Mouse (Mus musculus): ENCODE measurements around the gene Barhl2. TPM values are rescaled to one million over a fixed set of nuclear protein-coding genes. Genes with fewer than 3 reads are reported as not detected.
A peak's percentile ranks its signal among the peaks of the same experiment; 100 is the strongest.

The Barhl2 gene
- polyA plus RNA-seq, 2 experiments, result 0.06 TPM; not detected in 1

- Histone ChIP-seq H3K9ac (ENCODE audit: low read depth, low read length, severe bottlenecking) (no peak overlapping the region), H3K4me1 (ENCODE audit: control insufficient read depth, insufficient read depth, low read length) (0 out of 2 replicates have a peak, but pooled peaks cover 4% of the 10 kb centered on the region), H3K27ac (replicated peaks; ENCODE audit: low read depth, low read length) (no peak overlapping the region), H3K9me3 (ENCODE audit: control insufficient read depth, low read length) (no peaks in the 10 kb centered on the region), H3K36me3 (ENCODE audit: control insufficient read depth, insufficient read depth, low read length) (no peaks in the 10 kb centered on the region), H3K4me2 (replicated peaks; ENCODE audit: low read depth, low read length, severe bottlenecking) (no peak overlapping the region), H3K27me3 (ENCODE audit: control insufficient read depth, insufficient read depth, low read length) (peaks cover 91% of the 10 kb centered on the region), H3K4me3 (replicated peaks; ENCODE audit: low read length) (no peak overlapping the region)
- ATAC-seq (ENCODE audit: low FRiP score, low read depth) (no peak), DNase-seq (ENCODE audit: low spot score) (no peak)
- TF ChIP-seq POLR2A (IDR thresholded peaks at IDR 0.05; ENCODE audit: borderline replicate concordance, extremely low read depth, insufficient read depth, insufficient read length), result no peak
- 6% methylated on average over 10 of the region's 10 CpGs for WGBS
Measured at GRCm38 (mm10) chr5:106472105-106472500, 14.1 kb upstream of the Barhl2 start.

GRCm38 (mm10) chr5:106471235-106472104 lies 13.5 kb upstream of the Barhl2 start:
- Histone ChIP-seq H3K4me3 (replicated peaks; ENCODE audit: low read length) (no peak overlapping the region), H3K9me3 (ENCODE audit: control insufficient read depth, low read length) (no peaks in the 10 kb centered on the region), H3K9ac (ENCODE audit: low read depth, low read length, severe bottlenecking) (no peak overlapping the region), H3K4me1 (ENCODE audit: control insufficient read depth, insufficient read depth, low read length) (0 out of 2 replicates have a peak, but pooled peaks cover 4% of the 10 kb centered on the region), H3K27ac (replicated peaks; ENCODE audit: low read depth, low read length) (no peak overlapping the region), H3K4me2 (replicated peaks; ENCODE audit: low read depth, low read length, severe bottlenecking) (no peak overlapping the region), H3K27me3 (ENCODE audit: control insufficient read depth, insufficient read depth, low read length) (peaks cover 94% of the 10 kb centered on the region), H3K36me3 (ENCODE audit: control insufficient read depth, insufficient read depth, low read length) (no peaks in the 10 kb centered on the region)
- TF ChIP-seq POLR2A (IDR thresholded peaks at IDR 0.05; ENCODE audit: borderline replicate concordance, extremely low read depth, insufficient read depth, insufficient read length), result no peak
- ATAC-seq (ENCODE audit: low FRiP score, low read depth) (no peak), DNase-seq (ENCODE audit: low spot score) (no peak)
- WGBS, result 9% methylated on average over 13 of the region's 13 CpGs

GRCm38 (mm10) chr5:106465129-106465790 lies 7.3 kb upstream of the Barhl2 start:
- no peak overlapping the region for H3K27ac ChIP-seq (replicated peaks; ENCODE audit: low read depth, low read length)
- ATAC-seq (ENCODE audit: low FRiP score, low read depth) (no peak), DNase-seq (ENCODE audit: low spot score) (no peak)
- no peaks in the 10 kb centered on the region for H3K9me3 ChIP-seq (ENCODE audit: control insufficient read depth, low read length)
- no peak overlapping the region for H3K4me2 ChIP-seq (replicated peaks; ENCODE audit: low read depth, low read length, severe bottlenecking)
- no peak for TF ChIP-seq POLR2A (IDR thresholded peaks at IDR 0.05; ENCODE audit: borderline replicate concordance, extremely low read depth, insufficient read depth, insufficient read length)
- 2% methylated on average over 30 of the region's 31 CpGs for WGBS
- no peak overlapping the region for H3K9ac ChIP-seq (ENCODE audit: low read depth, low read length, severe bottlenecking)
- H3K27me3 ChIP-seq (ENCODE audit: control insufficient read depth, insufficient read depth, low read length), result peaks cover 99% of the 10 kb centered on the region
- no peaks in the 10 kb centered on the region for H3K36me3 ChIP-seq (ENCODE audit: control insufficient read depth, insufficient read depth, low read length)
- 0 out of 2 replicates have a peak overlapping the region, but pooled peaks have one; percentile 4 for H3K4me3 ChIP-seq (replicated peaks; ENCODE audit: low read length)
- H3K4me1 ChIP-seq (ENCODE audit: control insufficient read depth, insufficient read depth, low read length), result 0 out of 2 replicates have a peak, but pooled peaks cover under 1% of the 10 kb centered on the region

- peaks cover 99% of the 10 kb centered on the region for H3K27me3 ChIP-seq (ENCODE audit: control insufficient read depth, insufficient read depth, low read length)
- DNase-seq (ENCODE audit: low spot score) (no peak), ATAC-seq (ENCODE audit: low FRiP score, low read depth) (no peak)
- no peaks in the 10 kb centered on the region for H3K4me1 ChIP-seq (ENCODE audit: control insufficient read depth, insufficient read depth, low read length)
- no peaks in the 10 kb centered on the region for H3K36me3 ChIP-seq (ENCODE audit: control insufficient read depth, insufficient read depth, low read length)
- no peak overlapping the region for H3K4me3 ChIP-seq (replicated peaks; ENCODE audit: low read length)
- H3K9ac ChIP-seq (ENCODE audit: low read depth, low read length, severe bottlenecking), result no peak overlapping the region
- TF ChIP-seq POLR2A (IDR thresholded peaks at IDR 0.05; ENCODE audit: borderline replicate concordance, extremely low read depth, insufficient read depth, insufficient read length), result no peak
- no peaks in the 10 kb centered on the region for H3K9me3 ChIP-seq (ENCODE audit: control insufficient read depth, low read length)
- 2% methylated on average over 24 of the region's 24 CpGs for WGBS
- H3K27ac ChIP-seq (replicated peaks; ENCODE audit: low read depth, low read length), result no peak overlapping the region
- H3K4me2 ChIP-seq (replicated peaks; ENCODE audit: low read depth, low read length, severe bottlenecking), result no peak overlapping the region
Measured at GRCm38 (mm10) chr5:106464336-106465128, 6.6 kb upstream of the Barhl2 start.

Data from limb, embryonic 14.5 days (tissue).